Mouse (Mus musculus) T-helper 1 cell (primary cell): Measurements from ENCODE around the gene Crisp2.

Source experiments
- in situ Hi-C: fragments of 300-600 bp; cut with MboI, MseI; formaldehyde crosslinking; loops from one replicate; pipeline ENCODE4 v1.15.1; 2025; ENCODE audit warnings: high pct_unique_total_duplicates

Crisp2 gene

DNA sequence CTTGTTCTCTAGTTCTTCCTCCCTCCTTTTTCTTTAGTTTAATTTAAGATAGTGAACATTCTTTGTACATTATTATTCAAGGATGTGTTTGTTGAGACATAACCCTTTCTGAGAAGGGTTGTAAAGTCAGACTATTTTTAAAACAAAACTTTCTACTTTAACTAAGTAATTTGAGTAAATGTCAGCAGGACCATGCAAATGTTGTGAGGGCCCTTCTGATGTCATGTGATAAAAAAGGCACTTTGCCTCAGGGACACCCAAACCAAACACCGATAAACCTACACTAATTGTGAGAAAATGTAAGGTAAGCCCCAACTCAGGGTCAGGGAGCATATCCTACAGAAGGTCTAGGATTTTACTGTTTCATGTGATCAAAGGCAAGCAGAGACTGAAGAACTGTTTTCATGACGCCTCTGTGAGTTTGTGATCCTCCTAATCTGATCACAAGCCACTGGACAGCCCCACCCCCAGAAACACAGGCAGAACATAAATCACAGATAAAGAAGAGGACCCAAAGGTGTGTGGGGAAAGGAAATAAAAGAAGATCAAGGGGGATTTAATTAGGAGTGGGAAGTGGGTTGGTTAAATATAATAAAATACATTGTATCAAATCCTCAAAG, at the start of gene Crisp2:
Gene Crisp2, minus strand, starts transcription at position 51 of the 620 bp plus-strand sequence.
- in situ Hi-C loops = loop anchor here (25.0 kb wide), 1 partner anchor 620 kb away; no protein-coding TSS in a partner anchor

DNA sequence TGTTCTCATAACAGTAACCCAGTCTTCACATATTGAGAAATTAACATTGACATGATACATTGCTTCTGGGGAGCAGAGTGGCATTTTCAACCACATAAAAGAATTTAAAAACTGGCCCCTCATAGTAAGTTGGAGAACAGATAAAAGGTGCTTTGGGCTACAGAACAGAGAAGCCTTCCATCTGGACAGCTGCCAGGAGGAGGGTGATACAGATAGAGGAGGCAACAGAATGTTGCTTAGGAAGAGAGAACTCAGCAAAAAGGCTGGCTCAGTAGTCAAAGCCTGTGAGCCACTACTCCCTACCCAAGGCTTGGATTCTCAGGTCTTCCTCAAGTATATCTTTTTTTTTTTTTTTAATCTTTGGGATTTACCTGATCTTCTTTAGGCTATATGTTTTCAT, 48.3 kb upstream of the Crisp2 start:
- in situ Hi-C loops = no loop called here

DNA sequence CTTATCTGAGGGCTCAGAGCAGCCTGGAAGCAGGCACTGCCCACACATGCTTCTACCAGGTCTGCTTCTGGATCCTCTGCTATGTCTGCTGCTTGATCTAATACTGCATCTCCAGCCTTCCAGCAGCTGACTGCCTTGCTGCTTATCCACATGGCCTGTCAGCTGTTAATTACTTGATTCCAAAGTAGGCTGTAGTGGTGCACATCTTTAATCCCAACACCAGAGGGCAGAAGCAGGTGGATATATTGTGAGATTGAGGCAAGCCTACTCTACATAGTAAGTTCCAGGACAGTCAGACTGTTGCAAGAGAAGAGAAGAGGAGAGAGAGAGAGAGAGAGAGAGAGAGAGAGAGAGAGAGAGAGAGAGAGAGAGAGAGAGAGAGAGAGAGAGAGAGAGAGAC, 30.5 kb upstream of the Crisp2 start:
- in situ Hi-C loops = no loop called here

- in situ Hi-C loops = no loop called here
Measured at GRCm38 (mm10) chr17:40831870-40832269, 25.1 kb upstream of the Crisp2 start.

GRCm38 (mm10) chr17:40824549-40824948, 17.7 kb upstream of the Crisp2 start:
- in situ Hi-C loops = loop anchor here (25.0 kb wide), 1 partner anchor 637 kb away; no protein-coding TSS in a partner anchor

DNA sequence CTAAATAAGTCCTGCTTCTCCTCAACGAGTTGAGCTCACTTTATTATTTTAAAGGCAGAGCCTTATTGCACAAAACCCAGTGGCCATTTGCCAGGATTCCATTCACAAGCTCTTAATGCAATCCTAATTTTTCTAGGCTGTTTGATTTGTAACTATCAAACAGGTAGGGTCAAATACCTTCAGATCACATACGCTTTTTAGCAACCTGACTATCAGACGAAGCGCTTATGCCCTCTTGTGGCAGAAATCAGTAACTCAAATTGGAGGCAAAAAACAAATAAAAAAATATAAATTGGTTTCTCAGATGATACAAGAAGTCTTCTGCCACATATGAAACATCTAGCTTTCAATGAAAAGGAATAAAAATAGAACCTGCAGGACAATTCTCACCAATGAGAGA, 17.0 kb upstream of the Crisp2 start:
- in situ Hi-C loops = loop anchor here (25.0 kb wide), 1 partner anchor 637 kb away; no protein-coding TSS in a partner anchor

GRCm38 (mm10) chr17:40821477-40821876, 14.7 kb upstream of the Crisp2 start:
- in situ Hi-C loops = loop anchor here (25.0 kb wide), 1 partner anchor 634 kb away; no protein-coding TSS in a partner anchor

DNA sequence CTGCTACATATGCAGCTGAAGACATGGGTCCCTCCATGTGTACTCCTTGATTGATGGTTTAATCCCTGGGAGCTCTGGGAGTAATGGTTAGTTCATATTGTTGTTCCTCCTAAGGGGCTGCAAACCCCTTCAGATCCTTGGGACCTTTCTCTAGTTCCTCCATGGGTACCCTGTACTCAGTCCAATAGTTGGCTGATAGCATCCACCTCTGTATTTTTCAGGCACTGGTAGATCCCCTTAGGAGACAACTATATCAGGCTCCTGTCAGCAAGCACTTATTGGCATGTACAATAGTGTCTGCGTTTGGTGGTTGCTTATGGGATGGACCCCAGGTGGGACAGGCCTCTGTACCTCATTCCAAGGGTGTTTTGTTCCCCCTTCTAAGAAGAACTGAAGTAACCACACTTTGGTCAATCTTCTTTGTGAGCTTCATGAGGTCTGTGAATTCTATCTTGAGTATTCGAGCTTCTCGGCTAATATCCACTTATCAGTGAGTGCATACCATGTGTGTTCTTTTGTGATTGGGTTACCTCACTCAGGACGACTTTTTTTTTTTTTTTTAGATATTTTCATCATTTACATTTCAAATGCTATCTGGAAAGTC, 10.6 kb upstream of the Crisp2 start:
- in situ Hi-C loops = loop anchor here (25.0 kb wide), 1 partner anchor 630 kb away; no protein-coding TSS in a partner anchor

DNA sequence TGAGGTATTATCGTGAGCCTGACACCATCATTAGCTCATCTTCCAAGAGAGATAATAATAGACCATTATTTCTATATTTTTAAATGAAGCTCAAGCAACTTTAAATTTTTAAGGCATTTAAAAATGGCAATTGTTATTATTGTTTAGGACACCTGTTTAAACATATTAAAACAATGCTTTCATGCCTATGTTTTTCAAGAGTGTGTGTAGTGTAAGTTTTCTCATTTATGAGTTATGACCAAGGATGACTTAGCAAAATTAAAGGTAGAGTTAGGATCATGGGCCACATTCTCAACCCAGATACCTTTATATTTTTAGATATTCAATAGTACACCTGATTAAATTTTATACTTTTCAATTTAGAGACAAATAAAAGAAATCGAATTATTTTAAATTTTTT, 5.5 kb upstream of the Crisp2 start:
- in situ Hi-C loops = loop anchor here (25.0 kb wide), 1 partner anchor 625 kb away; no protein-coding TSS in a partner anchor

DNA sequence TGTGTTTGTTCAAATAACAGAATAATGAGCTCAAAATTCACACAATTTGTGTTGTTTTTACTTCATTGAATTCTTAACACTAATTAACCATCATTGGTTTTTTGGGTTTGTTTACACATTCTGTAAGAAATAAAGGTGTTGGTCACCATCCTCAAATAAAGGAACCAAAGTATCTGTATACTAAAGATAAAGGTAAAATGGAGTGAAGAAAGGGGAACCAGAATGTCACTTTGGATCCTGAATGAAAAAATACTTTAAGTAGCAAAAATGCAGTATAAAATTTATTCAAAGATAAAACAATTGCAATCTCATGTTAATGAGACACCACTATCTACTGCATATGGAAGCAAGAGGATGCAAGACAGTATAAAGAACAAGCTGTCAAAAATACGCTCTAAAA, 4.8 kb upstream of the Crisp2 start:
- in situ Hi-C loops = loop anchor here (25.0 kb wide), 1 partner anchor 624 kb away; no protein-coding TSS in a partner anchor

- in situ Hi-C loops = loop anchor here (25.0 kb wide), 1 partner anchor 624 kb away; no protein-coding TSS in a partner anchor
Measured at GRCm38 (mm10) chr17:40810934-40811333, 4.1 kb upstream of the Crisp2 start, which contains the start of gene Rhag. Rhag (plus strand) TSS chr17:40811126.

DNA sequence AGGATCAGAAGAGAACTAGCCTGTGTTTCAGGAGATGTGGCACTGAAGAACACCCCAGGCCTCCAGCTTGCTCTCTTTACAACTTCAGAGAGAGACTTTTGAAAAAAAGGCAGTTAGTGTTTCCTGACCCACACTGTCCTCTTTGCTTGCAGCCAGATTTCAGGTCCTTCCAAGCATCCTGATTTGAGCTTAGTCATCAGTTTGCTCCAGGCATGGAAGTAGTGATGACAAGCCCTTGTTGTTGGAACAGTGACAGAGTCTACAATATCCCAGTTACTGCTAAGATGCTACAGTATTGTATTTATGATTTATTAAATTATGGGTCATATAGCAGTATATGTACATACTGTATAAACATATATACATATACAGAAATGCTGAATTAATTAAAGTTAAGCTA, 1.3 kb upstream of the Crisp2 start:
- in situ Hi-C loops = loop anchor here (25.0 kb wide), 1 partner anchor 621 kb away; no protein-coding TSS in a partner anchor

- in situ Hi-C loops = loop anchor here (25.0 kb wide), 1 partner anchor 619 kb away; no protein-coding TSS in a partner anchor
Measured at GRCm38 (mm10) chr17:40806550-40806949, 253 bp downstream of the Crisp2 start.

DNA sequence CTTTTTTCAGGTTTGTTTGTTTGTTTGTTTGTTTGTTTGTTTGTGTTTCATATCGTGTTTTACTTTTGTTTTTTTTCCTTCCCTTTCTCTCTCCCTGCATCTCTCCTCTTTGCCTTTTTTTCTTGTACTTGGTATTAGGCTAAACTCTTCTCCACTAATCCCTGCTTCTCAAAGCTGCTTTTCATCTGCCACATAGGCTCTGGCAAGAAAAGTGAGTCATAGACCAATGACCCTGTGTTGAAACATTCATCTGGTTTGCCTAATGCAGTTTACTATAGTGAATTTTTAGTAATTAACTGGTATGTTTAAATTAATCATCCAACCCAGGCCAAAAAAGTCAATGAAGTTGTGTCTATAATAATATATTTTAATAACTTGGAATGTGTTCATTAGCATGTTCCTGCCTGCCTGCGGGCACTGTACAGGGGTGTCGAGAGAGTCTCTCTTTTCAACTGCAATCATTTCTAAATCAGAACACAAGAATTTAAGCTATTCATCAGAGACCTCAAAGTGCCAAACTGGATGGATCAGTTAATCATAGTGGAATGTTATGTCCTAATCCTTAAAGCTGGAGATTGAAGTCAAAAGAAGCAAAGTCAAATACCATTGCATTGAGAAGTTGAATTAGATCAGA, 4.0 kb downstream of the Crisp2 start:
- in situ Hi-C loops = loop anchor here (25.0 kb wide), 1 partner anchor 616 kb away; no protein-coding TSS in a partner anchor

GRCm38 (mm10) chr17:40793921-40794854, 12.6 kb downstream of the Crisp2 start:
- in situ Hi-C loops = no loop called here

GRCm38 (mm10) chr17:40789877-40790276, 16.9 kb downstream of the Crisp2 start:
- in situ Hi-C loops = no loop called here

DNA sequence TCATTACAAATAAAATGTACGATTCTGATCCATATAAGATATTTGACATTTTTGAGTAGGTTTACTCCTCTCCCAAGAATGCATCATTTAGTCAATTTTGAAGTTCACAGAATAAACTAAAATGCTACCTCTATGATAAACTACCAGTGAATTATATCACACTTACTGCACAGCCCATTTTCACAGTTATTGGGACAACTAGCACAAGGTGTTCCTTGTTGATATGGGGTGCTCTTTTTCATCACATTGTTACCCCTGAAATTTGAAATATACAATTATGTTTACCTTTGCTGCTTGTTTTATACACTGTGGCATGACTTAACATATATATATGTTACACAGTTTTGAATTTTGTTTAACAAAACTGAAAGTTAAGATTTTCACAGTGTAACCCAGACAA, 39.7 kb downstream of the Crisp2 start:
- in situ Hi-C loops = no loop called here

GRCm38 (mm10) chr17:40763662-40764061, 43.1 kb downstream of the Crisp2 start:
- in situ Hi-C loops = no loop called here

DNA sequence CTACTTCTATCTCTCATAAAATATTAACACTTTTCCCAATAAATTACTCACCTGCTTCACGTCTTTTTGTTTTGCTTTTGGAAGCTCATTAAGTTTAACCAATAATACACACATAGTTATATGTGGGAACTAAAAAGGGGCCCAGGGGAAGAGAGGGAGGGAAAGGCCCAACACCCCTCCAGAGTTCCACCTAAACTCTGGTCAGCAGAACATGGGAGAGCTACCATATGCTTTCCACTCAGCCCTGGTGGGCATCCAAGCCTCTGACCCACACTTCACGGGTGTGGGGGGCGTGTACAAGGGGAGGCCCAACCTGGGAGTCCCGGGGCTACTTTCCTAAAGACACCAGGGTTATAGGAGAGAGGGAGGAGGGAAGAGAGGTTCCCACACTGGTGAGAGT, 75.1 kb downstream of the Crisp2 start:
- in situ Hi-C loops = no loop called here

DNA sequence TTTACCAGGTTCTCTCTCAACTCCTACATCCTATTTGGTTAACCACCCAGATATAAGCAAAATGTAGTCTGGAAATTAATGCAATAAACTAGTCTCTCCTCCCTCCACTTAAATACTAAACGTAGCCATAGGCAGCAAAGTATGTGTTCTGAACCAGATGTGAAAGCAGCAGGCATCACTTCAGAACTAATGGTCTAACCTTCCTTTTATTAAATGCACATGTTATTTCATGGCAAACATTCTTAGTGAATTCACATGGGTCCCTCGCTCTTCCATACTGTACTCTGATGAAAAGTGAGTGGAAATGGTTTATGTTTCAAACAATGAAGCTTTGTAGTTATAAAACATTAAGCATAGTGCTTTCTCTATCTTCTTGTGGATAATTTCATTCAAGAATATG, 75.5 kb downstream of the Crisp2 start:
- in situ Hi-C loops = no loop called here

DNA sequence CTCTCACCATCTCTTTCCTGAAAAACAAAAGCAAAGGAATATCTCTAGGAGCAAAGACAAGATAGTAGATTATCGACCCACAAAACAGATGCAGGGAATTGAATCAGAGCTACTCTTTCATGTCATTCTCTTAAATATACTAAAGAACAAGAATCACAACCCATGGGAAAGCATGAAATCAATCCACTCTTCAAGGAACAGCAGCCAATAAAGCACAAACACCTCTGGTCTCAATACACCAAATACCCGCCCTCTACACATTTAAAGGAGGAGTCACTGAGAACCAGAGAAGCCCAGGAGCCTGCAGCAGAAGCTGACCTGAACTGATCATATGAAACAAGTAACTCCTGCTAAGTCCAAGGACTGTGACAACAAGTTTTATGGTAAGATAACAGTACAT, 80.0 kb downstream of the Crisp2 start, which contains the start of gene Esp1:
Gene Esp1, plus strand, starts transcription at position 301 of the 400 bp plus-strand sequence.
- in situ Hi-C loops = no loop called here
